Mouse (Mus musculus): Measurements from ENCODE around the gene Ghr.

GRCm38 (mm10) chr15:3323041-3323440 is 260.3 kb downstream of the Ghr start:
- no peak for TF ChIP-seq CTCF (IDR thresholded peaks at IDR 0.05; ENCODE audit: low read depth)
- no peak for TF ChIP-seq EP300 (optimal IDR thresholded peaks at IDR 0.05)
